Mouse (Mus musculus): Measurements from ENCODE around the gene Nectin4. TPM values are rescaled to one million over a fixed set of nuclear protein-coding genes. Genes with fewer than 3 reads are reported as not detected.

Nectin4 gene
- total and polyA plus RNA-seq, 2 experiments = 0.09 to 0.16 TPM

GRCm38 (mm10) chr1:171379935-171380599 lies 10.2 kb downstream of the Nectin4 start:
- no peaks in the 10 kb centered on the region for H3K36me3 ChIP-seq (ENCODE audit: control insufficient read depth, insufficient read depth, low read length)
- 7% methylated on average over 31 of the region's 31 CpGs for WGBS
- TF ChIP-seq POLR2A (IDR thresholded peaks at IDR 0.05; ENCODE audit: extremely low read depth, insufficient read depth, low read length) = no peak
- TF ChIP-seq CTCF (IDR thresholded peaks at IDR 0.05; ENCODE audit: low read depth, low read length) = peak; percentile 88
- DNase-seq (ENCODE audit: extremely low read depth, low read depth, low spot score) = peak; percentile 50
- no peak overlapping the region; the same call in 1 of the 2 replicates for H3K4me3 ChIP-seq (ENCODE audit: insufficient read depth, low read depth, low read length)
- H3K4me1 ChIP-seq (ENCODE audit: control insufficient read depth, insufficient read depth, low read length) = no peaks in the 10 kb centered on the region
- H3K27me3 ChIP-seq (ENCODE audit: control insufficient read depth, insufficient read depth, low read length) = no peaks in the 10 kb centered on the region
- no peaks in the 10 kb centered on the region for H3K79me2 ChIP-seq (ENCODE audit: control insufficient read depth, insufficient read depth, low read length)
- H3K9ac ChIP-seq (ENCODE audit: low read depth, low read length) = no peak overlapping the region
- H3K27ac ChIP-seq (replicated peaks; ENCODE audit: insufficient read depth, low read depth, low read length) = no peak overlapping the region

DNA sequence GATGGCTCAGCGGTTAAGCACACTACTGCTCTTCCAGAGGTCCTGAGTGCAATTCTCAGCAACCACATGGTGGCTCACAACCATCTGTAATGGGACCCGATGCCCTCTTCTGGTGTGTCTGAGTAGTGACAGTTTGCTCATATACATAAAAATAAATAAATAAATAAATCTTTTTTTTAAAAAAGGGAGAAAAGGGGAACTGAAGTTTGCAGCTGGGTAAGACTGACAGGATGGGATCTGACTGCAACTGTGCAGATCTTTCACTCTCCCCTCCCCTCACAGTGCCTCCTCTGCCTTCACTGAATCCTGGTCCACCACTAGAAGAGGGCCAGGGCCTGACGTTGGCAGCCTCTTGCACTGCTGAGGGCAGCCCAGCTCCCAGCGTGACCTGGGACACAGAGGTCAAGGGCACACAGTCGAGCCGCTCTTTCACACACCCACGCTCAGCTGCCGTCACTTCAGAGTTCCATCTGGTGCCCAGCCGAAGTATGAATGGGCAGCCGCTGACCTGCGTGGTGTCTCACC lies 12.3 kb downstream of the Nectin4 start:
- Histone ChIP-seq H3K4me3 (ENCODE audit: insufficient read depth, low read depth, low read length) (no peak overlapping the region), H3K79me2 (ENCODE audit: control insufficient read depth, insufficient read depth, low read length) (no peaks in the 10 kb centered on the region), H3K4me1 (ENCODE audit: control insufficient read depth, insufficient read depth, low read length) (no peaks in the 10 kb centered on the region), H3K27me3 (ENCODE audit: control insufficient read depth, insufficient read depth, low read length) (no peaks in the 10 kb centered on the region), H3K36me3 (ENCODE audit: control insufficient read depth, insufficient read depth, low read length) (no peaks in the 10 kb centered on the region), H3K27ac (replicated peaks; ENCODE audit: insufficient read depth, low read depth, low read length) (no peak overlapping the region), H3K9ac (ENCODE audit: low read depth, low read length) (no peak overlapping the region)
- 56% methylated on average over 11 of the region's 11 CpGs for WGBS
- DNase-seq (ENCODE audit: extremely low read depth, low read depth, low spot score) = no peak
- no peak for TF ChIP-seq CTCF (IDR thresholded peaks at IDR 0.05; ENCODE audit: low read depth, low read length)

- H3K79me2 ChIP-seq (ENCODE audit: control insufficient read depth, insufficient read depth, low read length) = no peaks in the 10 kb centered on the region
- no peaks in the 10 kb centered on the region for H3K27me3 ChIP-seq (ENCODE audit: control insufficient read depth, insufficient read depth, low read length)
- no peak overlapping the region for H3K4me3 ChIP-seq (ENCODE audit: insufficient read depth, low read depth, low read length)
- no peak for DNase-seq (ENCODE audit: extremely low read depth, low read depth, low spot score)
- TF ChIP-seq CTCF (IDR thresholded peaks at IDR 0.05; ENCODE audit: low read depth, low read length) = no peak
- no peak for TF ChIP-seq POLR2A (IDR thresholded peaks at IDR 0.05; ENCODE audit: extremely low read depth, insufficient read depth, low read length)
- no peaks in the 10 kb centered on the region for H3K36me3 ChIP-seq (ENCODE audit: control insufficient read depth, insufficient read depth, low read length)
- H3K4me1 ChIP-seq (ENCODE audit: control insufficient read depth, insufficient read depth, low read length) = no peaks in the 10 kb centered on the region
- no peak overlapping the region for H3K9ac ChIP-seq (ENCODE audit: low read depth, low read length)
- H3K27ac ChIP-seq (replicated peaks; ENCODE audit: insufficient read depth, low read depth, low read length) = no peak overlapping the region
- WGBS = 69% methylated on average over 9 of the region's 9 CpGs
Observed at GRCm38 (mm10) chr1:171384361-171384760, 14.5 kb downstream of the Nectin4 start.

DNA sequence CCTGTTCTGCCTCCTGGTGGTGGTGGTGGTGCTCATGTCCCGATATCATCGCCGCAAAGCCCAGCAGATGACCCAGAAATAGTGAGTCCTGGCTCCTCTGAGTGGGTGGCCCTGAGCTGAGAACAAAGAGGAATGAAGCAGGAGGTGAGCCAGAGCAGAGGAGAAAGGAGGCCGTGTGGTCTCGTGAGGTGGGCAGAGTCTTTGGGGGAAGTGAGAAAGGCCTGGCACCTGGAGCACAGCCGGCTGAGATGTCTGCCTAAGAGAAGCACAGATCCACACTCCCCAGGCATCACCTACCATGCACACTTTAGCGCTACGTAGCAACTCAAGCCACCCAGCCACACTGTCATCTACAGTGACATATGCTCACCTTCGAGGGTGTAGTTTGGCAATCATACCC lies 15.3 kb downstream of the Nectin4 start:
- TF ChIP-seq CTCF (IDR thresholded peaks at IDR 0.05; ENCODE audit: low read depth, low read length) (no peak), POLR2A (IDR thresholded peaks at IDR 0.05; ENCODE audit: extremely low read depth, insufficient read depth, low read length) (no peak)
- WGBS = 73% methylated on average over 9 of the region's 9 CpGs
- Histone ChIP-seq H3K9ac (ENCODE audit: low read depth, low read length) (no peak overlapping the region), H3K36me3 (ENCODE audit: control insufficient read depth, insufficient read depth, low read length) (no peaks in the 10 kb centered on the region), H3K27me3 (ENCODE audit: control insufficient read depth, insufficient read depth, low read length) (no peaks in the 10 kb centered on the region), H3K79me2 (ENCODE audit: control insufficient read depth, insufficient read depth, low read length) (no peaks in the 10 kb centered on the region), H3K4me1 (ENCODE audit: control insufficient read depth, insufficient read depth, low read length) (no peaks in the 10 kb centered on the region), H3K4me3 (ENCODE audit: insufficient read depth, low read depth, low read length) (no peak overlapping the region), H3K27ac (replicated peaks; ENCODE audit: insufficient read depth, low read depth, low read length) (no peak overlapping the region)
- no peak for DNase-seq (ENCODE audit: extremely low read depth, low read depth, low spot score)

GRCm38 (mm10) chr1:171387099-171387498 lies 17.2 kb downstream of the Nectin4 start:
- 72% methylated on average over 6 of the region's 6 CpGs for WGBS
- Histone ChIP-seq H3K9ac (ENCODE audit: low read depth, low read length) (no peak overlapping the region), H3K79me2 (ENCODE audit: control insufficient read depth, insufficient read depth, low read length) (no peaks in the 10 kb centered on the region), H3K27ac (replicated peaks; ENCODE audit: insufficient read depth, low read depth, low read length) (no peak overlapping the region), H3K4me3 (ENCODE audit: insufficient read depth, low read depth, low read length) (no peak overlapping the region), H3K27me3 (ENCODE audit: control insufficient read depth, insufficient read depth, low read length) (no peaks in the 10 kb centered on the region), H3K36me3 (ENCODE audit: control insufficient read depth, insufficient read depth, low read length) (no peaks in the 10 kb centered on the region), H3K4me1 (ENCODE audit: control insufficient read depth, insufficient read depth, low read length) (no peaks in the 10 kb centered on the region)
- peak; percentile 20; the same call in 1 of the 2 replicates for TF ChIP-seq CTCF (IDR thresholded peaks at IDR 0.05; ENCODE audit: low read depth, low read length)
- no peak for TF ChIP-seq POLR2A (IDR thresholded peaks at IDR 0.05; ENCODE audit: extremely low read depth, insufficient read depth, low read length)
- no peak for DNase-seq (ENCODE audit: extremely low read depth, low read depth, low spot score)

GRCm38 (mm10) chr1:171388376-171389102 lies 18.6 kb downstream of the Nectin4 start, which contains the start of gene Arhgap30:
Gene Arhgap30, plus strand, starts transcription at chr1:171388954.
- WGBS = 75% methylated on average over 15 of the region's 15 CpGs
- H3K27ac ChIP-seq (replicated peaks; ENCODE audit: insufficient read depth, low read depth, low read length) = peak within 1 kb of the TSS; percentile 35
- peak; percentile 48 for DNase-seq (ENCODE audit: extremely low read depth, low read depth, low spot score)
- no peaks in the 10 kb centered on the region for H3K27me3 ChIP-seq (ENCODE audit: control insufficient read depth, insufficient read depth, low read length)
- no peak for TF ChIP-seq POLR2A (IDR thresholded peaks at IDR 0.05; ENCODE audit: extremely low read depth, insufficient read depth, low read length)
- TF ChIP-seq CTCF (IDR thresholded peaks at IDR 0.05; ENCODE audit: low read depth, low read length) = no peak
- no peaks in the 10 kb centered on the region for H3K36me3 ChIP-seq (ENCODE audit: control insufficient read depth, insufficient read depth, low read length)
- H3K4me1 ChIP-seq (ENCODE audit: control insufficient read depth, insufficient read depth, low read length) = no peaks in the 10 kb centered on the region
- H3K4me3 ChIP-seq (ENCODE audit: insufficient read depth, low read depth, low read length) = peak within 1 kb of the TSS; percentile 57
- H3K79me2 ChIP-seq (ENCODE audit: control insufficient read depth, insufficient read depth, low read length) = no peaks in the 10 kb centered on the region
- peak within 1 kb of the TSS; percentile 57 for H3K9ac ChIP-seq (ENCODE audit: low read depth, low read length)
